Mouse (Mus musculus): ENCODE measurements at regions not wholly inside any gene's neighbourhood (a gene's known extent, or its start where the extent isn't known, plus 50 kb on each side); places are given as distances from the start of the nearest gene placed in this dataset.

DNA sequence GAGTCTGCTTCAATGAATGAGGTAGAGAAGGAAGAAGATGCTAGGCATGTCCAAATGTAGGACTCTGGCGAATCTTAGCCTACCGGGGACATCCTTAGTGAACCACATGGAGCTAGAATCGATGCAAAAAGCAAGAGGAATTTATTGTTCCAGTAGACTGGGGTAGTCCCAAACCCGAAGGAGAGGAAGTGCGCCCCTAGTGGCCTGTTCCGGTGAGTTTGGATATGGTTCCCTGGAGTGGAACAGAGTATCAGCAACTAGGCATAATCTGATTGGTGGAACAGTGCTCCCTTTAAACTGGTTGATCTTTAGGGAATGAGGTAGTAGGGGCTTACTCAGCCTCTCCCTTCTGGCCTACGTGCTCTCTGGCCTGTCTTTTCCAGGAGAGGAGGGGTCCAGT is 174.0 kb downstream of the Fam76b start:
- H3K9me3 ChIP-seq (replicated peaks; ENCODE audit: control insufficient read depth, low read length), result no peaks in the 10 kb centered on the region
- DNase-seq (ENCODE audit: low spot score) (no peak), ATAC-seq (ENCODE audit: insufficient read depth, low read depth) (no peak)
- H3K27me3 ChIP-seq (ENCODE audit: control insufficient read depth, insufficient read depth, low read length), result no peaks in the 10 kb centered on the region
- H3K36me3 ChIP-seq (replicated peaks; ENCODE audit: control insufficient read depth, insufficient read depth, low read length), result no peaks in the 10 kb centered on the region
- H3K4me1 ChIP-seq (ENCODE audit: control insufficient read depth, insufficient read depth), result 0 out of 2 replicates have a peak, but pooled peaks cover 4% of the 10 kb centered on the region
- 0 out of 2 replicates have a peak, but pooled peaks have one; percentile 24 for TF ChIP-seq CTCF (IDR thresholded peaks at IDR 0.05; ENCODE audit: low read depth)
- TF ChIP-seq EP300 (IDR thresholded peaks at IDR 0.05; ENCODE audit: low read depth), result no peak
- H3K27ac ChIP-seq (ENCODE audit: low read depth), result no peak overlapping the region
- no peak overlapping the region for H3K4me2 ChIP-seq (ENCODE audit: low read depth, low read length)
- 74% methylated on average over 7 of the region's 7 CpGs for WGBS
- no peak overlapping the region for H3K9ac ChIP-seq (replicated peaks; ENCODE audit: low read depth, low read length)
- no peak overlapping the region for H3K4me3 ChIP-seq (ENCODE audit: low read depth, low read length)

GRCm38 (mm10) chr9:14002236-14002635 is 174.7 kb downstream of the Fam76b start:
- no peak for ATAC-seq (ENCODE audit: insufficient read depth, low read depth)
- no peak overlapping the region for H3K9ac ChIP-seq (replicated peaks; ENCODE audit: low read depth, low read length)
- TF ChIP-seq EP300 (IDR thresholded peaks at IDR 0.05; ENCODE audit: low read depth) (no peak), CTCF (IDR thresholded peaks at IDR 0.05; ENCODE audit: low read depth) (no peak)
- no peaks in the 10 kb centered on the region for H3K36me3 ChIP-seq (replicated peaks; ENCODE audit: control insufficient read depth, insufficient read depth, low read length)
- no peak overlapping the region for H3K27ac ChIP-seq (ENCODE audit: low read depth)
- no peaks in the 10 kb centered on the region for H3K9me3 ChIP-seq (replicated peaks; ENCODE audit: control insufficient read depth, low read length)
- 0 out of 2 replicates have a peak, but pooled peaks cover 4% of the 10 kb centered on the region for H3K4me1 ChIP-seq (ENCODE audit: control insufficient read depth, insufficient read depth)
- DNase-seq (ENCODE audit: low spot score), result no peak
- H3K27me3 ChIP-seq (ENCODE audit: control insufficient read depth, insufficient read depth, low read length), result no peaks in the 10 kb centered on the region
- no peak overlapping the region for H3K4me3 ChIP-seq (ENCODE audit: low read depth, low read length)
- WGBS, result 75% methylated on average over 2 of the region's 2 CpGs
- no peak overlapping the region for H3K4me2 ChIP-seq (ENCODE audit: low read depth, low read length)

DNA sequence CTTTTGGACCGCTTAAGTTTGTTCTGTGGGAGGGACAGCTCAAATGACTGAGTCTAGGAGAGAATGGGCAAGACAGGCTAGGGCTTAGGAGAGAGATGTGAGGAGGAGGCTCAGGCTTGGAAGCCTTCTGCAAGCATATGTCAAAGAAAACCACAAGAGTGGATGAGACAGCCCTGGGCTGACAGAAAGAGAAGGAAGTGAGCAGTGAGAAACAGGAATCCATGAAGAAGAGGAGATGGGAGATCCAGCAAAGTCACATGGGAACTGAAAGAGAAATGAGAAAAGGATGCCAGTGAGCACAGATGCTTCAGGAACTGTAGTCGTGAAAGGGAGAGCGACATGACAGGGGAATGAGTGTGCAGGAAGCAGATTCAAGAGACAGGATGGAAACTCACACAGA is 175.6 kb downstream of the Fam76b start:
- TF ChIP-seq CTCF (IDR thresholded peaks at IDR 0.05; ENCODE audit: low read depth) (no peak), EP300 (IDR thresholded peaks at IDR 0.05; ENCODE audit: low read depth) (no peak)
- Histone ChIP-seq H3K9ac (replicated peaks; ENCODE audit: low read depth, low read length) (no peak overlapping the region), H3K27ac (ENCODE audit: low read depth) (no peak overlapping the region), H3K27me3 (ENCODE audit: control insufficient read depth, insufficient read depth, low read length) (no peaks in the 10 kb centered on the region), H3K4me1 (ENCODE audit: control insufficient read depth, insufficient read depth) (0 out of 2 replicates have a peak, but pooled peaks cover 4% of the 10 kb centered on the region), H3K36me3 (replicated peaks; ENCODE audit: control insufficient read depth, insufficient read depth, low read length) (no peaks in the 10 kb centered on the region), H3K4me2 (ENCODE audit: low read depth, low read length) (no peak overlapping the region), H3K9me3 (replicated peaks; ENCODE audit: control insufficient read depth, low read length) (no peaks in the 10 kb centered on the region), H3K4me3 (ENCODE audit: low read depth, low read length) (no peak overlapping the region)
- no peak for DNase-seq (ENCODE audit: low spot score)
- no peak for ATAC-seq (ENCODE audit: insufficient read depth, low read depth)
- WGBS, result 71% methylated on average over 3 of the region's 3 CpGs

GRCm38 (mm10) chr9:14006233-14006984 is 178.9 kb downstream of the Fam76b start:
- Histone ChIP-seq H3K9ac (replicated peaks; ENCODE audit: low read depth, low read length) (no peak overlapping the region), H3K27ac (ENCODE audit: low read depth) (no peak overlapping the region), H3K4me3 (ENCODE audit: low read depth, low read length) (no peak overlapping the region), H3K36me3 (replicated peaks; ENCODE audit: control insufficient read depth, insufficient read depth, low read length) (no peaks in the 10 kb centered on the region), H3K9me3 (replicated peaks; ENCODE audit: control insufficient read depth, low read length) (peaks cover 3% of the 10 kb centered on the region; the same call in 1 of the 2 replicates), H3K27me3 (ENCODE audit: control insufficient read depth, insufficient read depth, low read length) (no peaks in the 10 kb centered on the region), H3K4me2 (ENCODE audit: low read depth, low read length) (no peak overlapping the region), H3K4me1 (ENCODE audit: control insufficient read depth, insufficient read depth) (0 out of 2 replicates have a peak, but pooled peaks cover 4% of the 10 kb centered on the region)
- DNase-seq (ENCODE audit: low spot score) (no peak), ATAC-seq (ENCODE audit: insufficient read depth, low read depth) (peak; percentile 44; the same call in 1 of the 2 replicates)
- TF ChIP-seq CTCF (IDR thresholded peaks at IDR 0.05; ENCODE audit: low read depth) (no peak), EP300 (IDR thresholded peaks at IDR 0.05; ENCODE audit: low read depth) (no peak)
- 68% methylated on average over 3 of the region's 3 CpGs for WGBS

DNA sequence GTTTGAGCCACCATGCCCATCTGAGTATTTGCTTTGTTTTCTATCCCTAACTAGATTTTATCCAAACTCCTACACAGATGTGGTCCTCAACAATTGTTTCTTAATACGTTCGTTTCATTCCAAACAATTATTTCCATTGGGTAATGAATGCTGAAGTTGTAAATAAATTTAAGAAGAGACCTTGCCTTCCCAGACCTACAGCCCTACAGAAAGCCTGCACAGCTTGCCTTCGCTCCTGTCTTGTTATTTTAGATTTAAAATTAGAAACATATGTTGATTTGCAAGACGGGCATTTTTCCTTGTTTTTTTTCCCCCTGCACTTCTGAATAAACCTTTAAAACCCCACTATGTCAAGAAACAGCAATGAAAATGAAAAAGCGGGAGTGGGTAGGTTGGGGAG is 181.9 kb downstream of the Fam76b start:
- ATAC-seq (ENCODE audit: insufficient read depth, low read depth) (no peak), DNase-seq (ENCODE audit: low spot score) (no peak)
- H3K9me3 ChIP-seq (replicated peaks; ENCODE audit: control insufficient read depth, low read length), result peaks cover 3% of the 10 kb centered on the region; the same call in 1 of the 2 replicates
- no peaks in the 10 kb centered on the region for H3K36me3 ChIP-seq (replicated peaks; ENCODE audit: control insufficient read depth, insufficient read depth, low read length)
- 81% methylated on average over 5 of the region's 5 CpGs for WGBS
- H3K4me1 ChIP-seq (ENCODE audit: control insufficient read depth, insufficient read depth), result 0 out of 2 replicates have a peak, but pooled peaks cover 4% of the 10 kb centered on the region
- no peak overlapping the region for H3K4me3 ChIP-seq (ENCODE audit: low read depth, low read length)
- H3K27ac ChIP-seq (ENCODE audit: low read depth), result no peak overlapping the region
- no peak overlapping the region for H3K4me2 ChIP-seq (ENCODE audit: low read depth, low read length)
- H3K9ac ChIP-seq (replicated peaks; ENCODE audit: low read depth, low read length), result no peak overlapping the region
- no peaks in the 10 kb centered on the region for H3K27me3 ChIP-seq (ENCODE audit: control insufficient read depth, insufficient read depth, low read length)
- no peak for TF ChIP-seq CTCF (IDR thresholded peaks at IDR 0.05; ENCODE audit: low read depth)
- no peak for TF ChIP-seq EP300 (IDR thresholded peaks at IDR 0.05; ENCODE audit: low read depth)
